Comparison of ENCODE assay signal across 18 mouse cellular contexts in the genomic region with DNA sequence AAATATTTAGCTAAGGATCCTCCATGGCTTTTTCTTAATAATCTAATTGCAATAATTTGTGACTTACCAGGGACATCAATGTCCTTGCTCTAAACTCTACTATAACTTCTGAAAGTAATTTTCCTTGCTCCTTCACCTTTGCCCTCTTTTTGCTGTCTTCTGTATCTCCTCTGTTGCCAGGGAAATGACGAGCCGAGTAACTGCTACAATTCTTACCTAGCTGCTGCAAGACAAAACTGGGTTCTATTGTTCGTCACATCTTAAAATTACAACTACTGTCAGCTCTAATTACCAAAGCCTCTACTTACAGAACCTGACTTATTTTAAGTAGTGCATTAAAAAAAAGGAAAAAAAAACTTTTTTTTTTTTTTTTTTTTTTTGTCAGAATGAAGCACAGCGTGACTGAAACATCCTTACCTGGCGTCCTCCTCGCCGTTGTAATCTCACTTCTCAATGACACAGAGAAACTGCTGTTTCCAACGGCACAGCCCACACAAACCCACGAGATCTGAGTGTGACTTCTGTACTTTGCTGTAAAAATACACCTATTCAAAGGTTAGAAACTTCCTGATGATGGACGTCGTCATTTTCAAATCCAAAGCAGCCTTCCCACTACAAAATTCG.
DNase-seq lines count a peak whose midpoint lies in the region; ATAC-seq lines count a peak whose summit lies in the region.
"Had no signal": no experiment of that assay in that cellular context is flagged by ENCODE, and none has a peak within 500 bp of the region (broad histone marks: within the 10 kb centered on the region; RNA-seq: fewer than 3 reads in every experiment).

No protein-coding gene starts in this region.

- intact Hi-C loops in left cerebral cortex, postnatal 14 days (cut with DNase I), result no loop called here

- DNase-seq in frontal cortex, postnatal 36 days (ENCODE audit: low spot score in 2 of 2), result peak; percentile 12 to 20
- DNase-seq in left cerebral cortex, postnatal 14 days (ENCODE audit: low spot score in 2 of 2), result peak; percentile 18 to 37
- no peak for DNase-seq in left cerebral cortex, adult 18-20 months (ENCODE audit: low spot score in 2 of 2)
- DNase-seq in brain, embryonic 18.5 days (ENCODE audit: low read depth, low spot score), result peak; percentile 18
- peak; percentile 25 for DNase-seq in embryo, embryonic 11 days
- DNase-seq in adrenal gland, postnatal 25 days, result no peak
- DNase-seq: adrenal gland, adult 8-10 months; cerebellum, adult 9-11 months; gastrocnemius, postnatal 25 days; heart, postnatal 4 days; kidney, adult 8-10 months; kidney, postnatal 10 days; liver, postnatal 0 days; retina, postnatal 1 day had no signal

- no peak for ATAC-seq in frontal cortex, adult (ENCODE audit: low TSS enrichment)
- ATAC-seq: inflammation-experienced regulatory T-cells, adult 6 months; liver, postnatal 0 days; lung, postnatal 0 days; midbrain, embryonic 16.5 days had no signal

Comparison
In these comparisons a context has a peak if more than half of its experiments do, and no peak if none do; other contexts are left out.
1. DNase-seq: peak in frontal cortex, postnatal 36 days (2 of 2), left cerebral cortex, postnatal 14 days (2 of 2), brain, embryonic 18.5 days (single experiment) and embryo, embryonic 11 days (single experiment); none in left cerebral cortex, adult 18-20 months (0 of 2) and adrenal gland, postnatal 25 days (single experiment).